Mouse (Mus musculus) embryonic facial prominence, embryonic 13.5 days (tissue): Measurements from ENCODE around the gene Epb41l2. TPM values are rescaled to one million over a fixed set of nuclear protein-coding genes. Genes with fewer than 3 reads are reported as not detected.

Experiments used
- ATAC-seq: fragments of 200-750 bp; cut with Nextera tagmentation; 2 replicates; pipeline ENCODE4 v1.8.0; 2017; ENCODE audit warnings: low read depth; ENCODE audit not compliant: insufficient number of reproducible peaks, insufficient read depth, low FRiP score, low TSS enrichment
- H3K27ac ChIP-seq: fragments of 300-500 bp; sonication (generic); 2 replicates; pipeline ENCODE4 v1.5.1; 2015; ENCODE audit warnings: moderate library complexity, mild to moderate bottlenecking, inconsistent platforms
- H3K27me3 ChIP-seq: fragments of 300-500 bp; sonication (generic); 2 replicates; pipeline ENCODE4 v1.6.1; 2015; ENCODE audit warnings: mild to moderate bottlenecking, inconsistent platforms
- H3K36me3 ChIP-seq: fragments of 300-500 bp; sonication (generic); 2 replicates; pipeline ENCODE4 v1.6.1; 2015; ENCODE audit warnings: mild to moderate bottlenecking, inconsistent platforms
- H3K4me1 ChIP-seq: fragments of 300-500 bp; sonication (generic); 2 replicates; pipeline ENCODE4 v1.6.1; 2015; ENCODE audit warnings: inconsistent platforms
- H3K4me2 ChIP-seq: fragments of 300-500 bp; sonication (generic); 2 replicates; pipeline ENCODE4 v1.6.1; 2015; ENCODE audit warnings: moderate library complexity, mild to moderate bottlenecking, inconsistent platforms
- H3K4me3 ChIP-seq: fragments of 300-500 bp; sonication (generic); 2 replicates; pipeline ENCODE4 v1.5.1; 2015; ENCODE audit warnings: mild to moderate bottlenecking, inconsistent platforms
- H3K9ac ChIP-seq: fragments of 300-500 bp; sonication (generic); 2 replicates; pipeline ENCODE4 v1.6.1; 2015; ENCODE audit warnings: mild to moderate bottlenecking, inconsistent platforms
- H3K9me3 ChIP-seq: fragments of 300-500 bp; sonication (generic); 2 replicates; pipeline ENCODE4 v1.6.1; 2016; ENCODE audit warnings: inconsistent platforms
- whole genome bisulfite sequencing: fragments of 180-500 bp; shearing (Covaris S2); methylation state at CpG from one replicate; pipeline ENCODE4 v1.1.7; 2015; ENCODE audit warnings: mixed read lengths; 5-methylcytosine and 5-hydroxymethylcytosine counted together
- polyA plus RNA-seq: library from polyadenylated mRNA; unstranded; fragments of >200 nt; fragmentation: Nextera tagmentation; extraction: Ambion mirVana; gene quantifications from 2 replicates; pipeline ENCODE4 v1.2.1, GENCODE M21; 2015

The Epb41l2 gene
- polyA plus RNA-seq, 1 experiment from 2014 or later: 81.6 TPM

DNA sequence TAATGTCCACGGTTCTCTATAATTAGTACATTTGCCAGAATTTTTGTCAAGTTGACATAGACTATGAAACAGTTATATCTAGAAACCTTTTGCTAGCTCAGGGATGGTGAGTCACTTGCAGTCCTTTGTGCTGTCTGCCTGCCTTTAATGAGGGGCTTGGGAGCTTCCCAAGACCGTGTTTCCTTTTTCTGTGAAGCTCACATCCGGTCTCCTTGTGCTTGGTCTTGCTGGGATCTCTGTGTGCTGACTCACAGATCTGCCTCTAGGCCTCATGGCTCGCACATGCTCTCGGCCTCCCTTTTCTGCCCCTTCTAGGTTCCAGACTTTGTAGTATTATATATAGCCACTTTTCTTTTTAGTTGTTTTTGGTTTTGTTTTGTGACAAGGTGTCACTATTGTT is 160.8 kb downstream of the Epb41l2 start:
- no peak overlapping the region for H3K4me2 ChIP-seq
- H3K27me3 ChIP-seq: no peaks in the 10 kb centered on the region
- H3K36me3 ChIP-seq: peaks cover 47% of the 10 kb centered on the region
- no peak overlapping the region for H3K27ac ChIP-seq
- H3K4me1 ChIP-seq: no peaks in the 10 kb centered on the region
- no peak for ATAC-seq
- H3K9me3 ChIP-seq: no peaks in the 10 kb centered on the region
- 76% methylated on average over 5 of the region's 5 CpGs for WGBS
- no peak overlapping the region for H3K4me3 ChIP-seq
- no peak overlapping the region for H3K9ac ChIP-seq

DNA sequence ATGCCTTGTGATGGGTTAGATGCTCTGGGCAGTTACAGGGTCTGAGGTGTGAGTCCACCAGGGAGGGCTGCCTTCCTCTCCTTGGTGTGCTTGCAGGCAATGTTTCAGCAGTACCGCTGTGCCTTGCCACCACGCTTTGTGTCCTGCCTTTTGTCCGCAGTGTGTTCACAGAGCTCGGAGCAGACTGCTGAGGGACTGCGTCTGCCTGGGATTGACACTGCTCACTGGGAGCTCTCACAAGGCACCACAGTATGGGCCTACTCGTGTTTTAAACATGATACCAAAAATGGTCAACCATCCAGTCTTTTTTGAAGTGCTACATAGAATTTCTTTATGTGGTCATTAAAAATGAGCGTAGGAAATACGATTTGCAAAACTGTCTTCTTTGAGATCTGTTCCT is 164.1 kb downstream of the Epb41l2 start:
- H3K4me1 ChIP-seq: no peaks in the 10 kb centered on the region
- 91% methylated on average over 8 of the region's 8 CpGs for WGBS

DNA sequence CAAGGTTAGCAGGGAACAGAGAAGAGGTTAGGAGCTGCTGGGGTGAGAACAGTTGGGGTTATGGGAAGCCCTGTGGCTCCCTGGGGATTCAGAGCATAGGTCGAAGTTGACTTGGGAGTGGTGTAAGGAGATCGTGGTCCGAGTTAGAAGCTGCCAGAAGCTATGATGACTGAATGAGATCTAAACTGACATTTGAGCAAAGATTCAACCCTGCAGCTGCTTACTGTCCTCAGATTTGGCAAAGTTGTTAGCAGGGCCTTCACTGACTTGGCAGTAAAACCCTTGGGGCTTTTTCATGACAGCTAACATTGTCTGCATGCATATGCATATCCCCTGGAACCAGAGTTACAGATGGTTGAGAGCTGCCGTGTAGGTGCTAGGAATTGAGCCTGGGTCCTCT is 166.6 kb downstream of the Epb41l2 start:
- H3K4me3 ChIP-seq: no peak overlapping the region
- no peak overlapping the region for H3K4me2 ChIP-seq
- 75% methylated on average over 4 of the region's 4 CpGs for WGBS
- H3K36me3 ChIP-seq: peaks cover 16% of the 10 kb centered on the region
- no peak overlapping the region for H3K27ac ChIP-seq
- H3K9ac ChIP-seq: no peak overlapping the region
- ATAC-seq: no peak
- H3K27me3 ChIP-seq: no peaks in the 10 kb centered on the region
- no peaks in the 10 kb centered on the region for H3K9me3 ChIP-seq
- H3K4me1 ChIP-seq: no peaks in the 10 kb centered on the region

More for the DNA sequence above, 164.1 kb downstream of the Epb41l2 start:
- no peak overlapping the region for H3K27ac ChIP-seq
- no peak overlapping the region for H3K4me3 ChIP-seq
- H3K36me3 ChIP-seq: peaks cover 27% of the 10 kb centered on the region
- H3K27me3 ChIP-seq: no peaks in the 10 kb centered on the region
- no peak overlapping the region for H3K4me2 ChIP-seq
- no peaks in the 10 kb centered on the region for H3K9me3 ChIP-seq
- H3K9ac ChIP-seq: no peak overlapping the region
- ATAC-seq: no peak

DNA sequence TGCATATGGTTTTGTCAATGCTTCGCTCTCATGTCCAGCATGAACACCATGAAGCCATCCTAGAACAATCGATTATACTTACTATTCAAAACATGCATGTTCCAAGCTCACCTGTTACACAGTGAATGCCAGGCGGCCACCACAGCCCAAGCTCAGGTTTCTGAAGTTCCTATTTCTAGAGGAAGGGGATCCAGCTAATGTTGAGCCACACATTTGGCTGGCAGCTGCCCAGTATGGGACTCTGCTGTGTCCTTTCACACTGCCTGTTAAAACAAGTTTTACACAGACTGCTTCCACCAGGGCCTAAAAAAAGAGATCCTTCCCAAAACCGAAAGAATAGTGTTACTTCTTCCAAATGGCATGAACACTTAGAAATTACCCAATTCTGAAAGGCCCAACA is 167.0 kb downstream of the Epb41l2 start:
- ATAC-seq: no peak
- no peaks in the 10 kb centered on the region for H3K9me3 ChIP-seq
- H3K4me2 ChIP-seq: no peak overlapping the region
- 89% methylated on average over 4 of the region's 4 CpGs for WGBS
- H3K4me1 ChIP-seq: no peaks in the 10 kb centered on the region
- peaks cover 13% of the 10 kb centered on the region for H3K36me3 ChIP-seq
- no peak overlapping the region for H3K27ac ChIP-seq
- H3K4me3 ChIP-seq: no peak overlapping the region
- no peak overlapping the region for H3K9ac ChIP-seq
- H3K27me3 ChIP-seq: no peaks in the 10 kb centered on the region

DNA sequence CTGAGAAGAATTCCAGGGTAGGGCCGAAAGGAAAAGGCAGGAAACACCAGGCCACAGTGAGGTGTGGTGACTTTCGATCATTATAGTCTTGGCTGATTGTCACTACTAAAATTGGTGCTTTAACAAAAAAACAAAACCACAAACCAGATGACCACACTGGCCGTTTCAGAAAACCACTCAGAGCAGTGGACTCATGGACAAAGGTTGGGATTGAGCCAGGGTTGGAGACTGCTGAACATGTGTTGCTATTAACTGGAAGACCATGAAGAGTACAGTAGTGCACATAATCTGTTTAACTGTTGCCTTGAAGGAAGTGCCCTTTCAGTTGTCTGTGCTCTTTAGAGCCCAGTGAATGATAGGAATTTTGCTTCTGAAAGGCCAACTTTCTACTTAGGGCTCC is 167.5 kb downstream of the Epb41l2 start:
- ATAC-seq: no peak
- H3K27me3 ChIP-seq: no peaks in the 10 kb centered on the region

DNA sequence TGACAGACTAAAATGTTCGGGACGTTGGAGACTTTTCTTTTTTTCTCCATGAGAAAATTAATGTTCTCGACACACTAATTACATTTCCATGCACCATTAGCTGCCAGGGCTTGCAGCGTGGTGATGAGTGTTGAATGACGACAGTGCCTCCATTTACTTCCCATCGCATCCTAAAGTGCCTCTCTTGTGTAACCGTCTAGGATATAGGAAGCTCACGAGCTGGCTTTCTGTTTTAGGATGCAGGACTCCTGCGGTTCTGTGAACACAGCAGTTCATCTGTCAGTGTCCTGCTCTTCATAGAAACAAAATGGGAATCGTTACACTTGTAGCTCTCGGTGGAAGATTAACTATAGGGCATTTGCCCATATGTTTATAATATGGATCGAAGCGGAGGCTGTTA is 171.7 kb downstream of the Epb41l2 start:
- Histone ChIP-seq H3K27ac (no peak overlapping the region), H3K4me1 (no peaks in the 10 kb centered on the region), H3K27me3 (no peaks in the 10 kb centered on the region), H3K9me3 (no peaks in the 10 kb centered on the region), H3K4me3 (no peak overlapping the region), H3K4me2 (no peak overlapping the region), H3K36me3 (no peaks in the 10 kb centered on the region), H3K9ac (no peak overlapping the region)
- 65% methylated on average over 13 of the region's 13 CpGs for WGBS
- no peak for ATAC-seq

More for the DNA sequence above, 167.5 kb downstream of the Epb41l2 start:
- H3K27ac ChIP-seq: no peak overlapping the region
- WGBS: 83% methylated on average over 3 of the region's 3 CpGs
- peaks cover 13% of the 10 kb centered on the region for H3K36me3 ChIP-seq
- H3K4me3 ChIP-seq: no peak overlapping the region
- H3K9me3 ChIP-seq: no peaks in the 10 kb centered on the region
- no peak overlapping the region for H3K4me2 ChIP-seq
- no peaks in the 10 kb centered on the region for H3K4me1 ChIP-seq
- no peak overlapping the region for H3K9ac ChIP-seq

DNA sequence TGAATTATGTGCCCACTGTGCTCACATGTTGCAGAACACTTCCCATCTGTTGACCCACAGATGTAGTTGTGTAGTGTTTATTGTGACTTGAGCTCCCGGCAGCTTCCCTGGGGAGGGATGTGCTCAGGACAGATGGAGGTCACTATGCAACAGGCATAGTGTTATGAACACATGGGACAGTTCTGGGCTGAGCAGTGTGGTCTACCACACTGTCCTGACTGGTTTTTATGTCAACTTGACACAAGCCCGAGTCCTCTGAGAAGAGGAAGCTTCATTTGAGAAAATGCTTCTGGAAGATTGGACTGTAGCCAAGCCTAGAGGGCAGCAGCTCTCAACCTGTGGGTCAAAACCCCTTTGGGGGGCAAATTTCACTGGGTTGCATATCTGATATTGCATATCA is 173.5 kb downstream of the Epb41l2 start:
- Histone ChIP-seq H3K4me3 (no peak overlapping the region), H3K9ac (no peak overlapping the region), H3K36me3 (no peaks in the 10 kb centered on the region), H3K4me1 (no peaks in the 10 kb centered on the region), H3K27me3 (no peaks in the 10 kb centered on the region), H3K9me3 (no peaks in the 10 kb centered on the region), H3K4me2 (no peak overlapping the region), H3K27ac (no peak overlapping the region)
- 73% methylated on average over 2 of the region's 2 CpGs for WGBS
- no peak for ATAC-seq

DNA sequence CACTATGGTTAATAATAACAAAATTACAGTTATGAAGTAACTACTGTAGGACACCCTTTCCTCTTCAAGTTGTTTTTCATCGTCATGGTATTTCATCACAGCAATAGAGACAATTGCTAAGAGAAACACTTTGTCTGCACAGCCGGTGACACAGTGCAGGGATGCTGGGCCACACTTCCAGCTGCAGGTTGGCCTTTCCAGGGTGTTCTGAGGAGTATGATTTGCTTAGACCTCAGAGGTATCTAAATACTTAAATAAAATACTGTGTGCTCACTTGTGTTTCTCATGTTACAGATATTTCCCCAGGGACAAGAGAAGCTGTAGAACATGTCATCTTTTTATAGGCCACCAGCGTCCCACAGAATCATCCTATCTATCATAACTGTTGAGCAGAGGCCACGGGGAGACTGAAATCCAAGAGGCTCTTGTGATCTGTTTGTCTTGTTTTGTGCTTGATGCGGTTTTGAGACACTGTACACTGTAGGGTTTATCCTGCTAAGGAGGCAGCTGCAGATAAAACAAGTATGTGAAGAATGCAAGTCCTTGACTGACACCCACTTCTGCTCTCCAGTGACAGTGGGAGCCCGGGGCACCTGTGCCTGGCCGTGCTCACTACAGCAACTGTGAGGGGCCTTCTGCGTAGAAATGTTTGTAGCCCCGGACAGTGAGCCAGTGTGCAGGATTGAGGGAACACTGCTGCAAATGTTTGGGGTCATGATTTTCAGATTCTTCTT is 174.1 kb downstream of the Epb41l2 start:
- Histone ChIP-seq H3K27me3 (no peaks in the 10 kb centered on the region), H3K9ac (no peak overlapping the region), H3K36me3 (no peaks in the 10 kb centered on the region), H3K27ac (no peak overlapping the region), H3K4me1 (no peaks in the 10 kb centered on the region), H3K4me2 (no peak overlapping the region), H3K4me3 (no peak overlapping the region), H3K9me3 (no peaks in the 10 kb centered on the region)
- no peak for ATAC-seq
- WGBS: 63% methylated on average over 9 of the region's 9 CpGs

DNA sequence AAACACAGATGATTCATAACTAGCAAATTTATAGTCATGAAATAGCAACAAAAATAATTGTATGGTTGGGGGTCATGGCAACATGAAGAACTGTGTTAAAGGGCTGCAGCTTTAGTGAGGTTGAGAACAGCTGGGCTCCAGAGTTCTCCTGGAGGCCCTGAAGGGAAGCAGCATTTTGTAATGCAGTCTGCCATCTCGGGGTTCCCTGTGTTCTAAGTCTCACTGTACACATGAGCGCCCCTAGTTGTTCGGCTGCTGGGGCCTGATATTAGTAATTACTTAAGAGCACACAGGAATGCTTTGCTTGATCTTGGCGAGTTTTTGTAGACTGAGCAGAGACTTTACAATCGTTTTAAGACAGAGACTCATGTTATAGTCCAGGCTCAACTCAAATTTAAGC is 174.9 kb downstream of the Epb41l2 start:
- Histone ChIP-seq H3K4me1 (no peaks in the 10 kb centered on the region), H3K4me2 (no peak overlapping the region), H3K4me3 (no peak overlapping the region), H3K27ac (no peak overlapping the region), H3K27me3 (no peaks in the 10 kb centered on the region), H3K9me3 (no peaks in the 10 kb centered on the region), H3K36me3 (no peaks in the 10 kb centered on the region), H3K9ac (no peak overlapping the region)
- 84% methylated on average over 5 of the region's 5 CpGs for WGBS
- no peak for ATAC-seq

DNA sequence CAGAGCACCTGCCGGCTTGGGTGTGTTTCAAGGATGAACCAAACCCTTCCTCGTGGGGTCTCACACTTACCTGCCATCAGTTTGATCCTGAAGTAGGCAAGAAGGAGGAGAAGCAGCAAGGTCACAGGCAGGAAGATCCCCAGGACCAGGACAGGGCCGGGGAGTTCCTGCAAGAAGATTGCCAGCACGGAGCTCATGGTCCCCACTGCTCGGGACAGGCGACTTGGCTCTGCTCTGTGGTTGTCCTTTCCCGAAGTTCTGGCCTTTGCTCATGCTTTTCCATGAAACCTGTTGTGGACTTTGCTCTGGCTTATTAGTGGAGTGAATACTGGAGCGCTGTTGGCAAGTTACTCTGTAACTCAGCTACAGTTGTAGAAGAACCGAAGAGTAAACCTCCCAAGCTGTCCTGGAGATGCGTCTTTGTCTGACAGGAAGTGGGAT is 176.3 kb downstream of the Epb41l2 start, which contains the start of gene Smlr1:
Smlr1 (minus strand) TSS at position 377 of the 441 bp plus-strand sequence.
- no peaks in the 10 kb centered on the region for H3K27me3 ChIP-seq
- no peak within 1 kb of the TSS for H3K27ac ChIP-seq
- H3K4me1 ChIP-seq: no peaks in the 10 kb centered on the region
- H3K9ac ChIP-seq: no peak within 1 kb of the TSS
- no peaks in the 10 kb centered on the region for H3K36me3 ChIP-seq
- ATAC-seq: no peak
- no peak within 1 kb of the TSS for H3K4me3 ChIP-seq
- WGBS: 91% methylated on average over 10 of the region's 10 CpGs
- H3K9me3 ChIP-seq: no peaks in the 10 kb centered on the region
- H3K4me2 ChIP-seq: no peak within 1 kb of the TSS

DNA sequence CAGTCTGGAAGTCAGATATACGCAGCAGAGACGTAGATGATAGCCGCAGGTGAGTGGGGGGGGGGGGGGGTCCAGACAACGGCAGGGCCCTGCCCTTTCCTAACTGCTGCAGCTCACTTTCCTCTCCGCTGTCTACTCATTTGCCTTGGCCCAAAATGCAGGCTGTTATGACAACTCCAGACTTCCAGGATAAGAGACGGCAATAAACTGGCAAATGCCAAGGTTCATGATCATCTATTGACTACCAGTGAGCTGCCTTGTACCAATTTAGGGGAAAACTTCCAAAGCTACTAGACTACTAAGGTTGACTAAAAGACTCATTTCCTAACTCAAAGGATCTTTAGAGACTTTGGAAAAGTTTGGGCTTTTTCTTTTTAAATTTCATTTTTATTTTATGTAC is 177.0 kb downstream of the Epb41l2 start:
- no peaks in the 10 kb centered on the region for H3K27me3 ChIP-seq
- H3K4me1 ChIP-seq: no peaks in the 10 kb centered on the region
- H3K27ac ChIP-seq: no peak overlapping the region
- no peaks in the 10 kb centered on the region for H3K36me3 ChIP-seq
- H3K9ac ChIP-seq: no peak overlapping the region
- no peak overlapping the region for H3K4me3 ChIP-seq
- WGBS: 88% methylated on average over 6 of the region's 6 CpGs
- H3K9me3 ChIP-seq: no peaks in the 10 kb centered on the region
- H3K4me2 ChIP-seq: no peak overlapping the region
- no peak for ATAC-seq

DNA sequence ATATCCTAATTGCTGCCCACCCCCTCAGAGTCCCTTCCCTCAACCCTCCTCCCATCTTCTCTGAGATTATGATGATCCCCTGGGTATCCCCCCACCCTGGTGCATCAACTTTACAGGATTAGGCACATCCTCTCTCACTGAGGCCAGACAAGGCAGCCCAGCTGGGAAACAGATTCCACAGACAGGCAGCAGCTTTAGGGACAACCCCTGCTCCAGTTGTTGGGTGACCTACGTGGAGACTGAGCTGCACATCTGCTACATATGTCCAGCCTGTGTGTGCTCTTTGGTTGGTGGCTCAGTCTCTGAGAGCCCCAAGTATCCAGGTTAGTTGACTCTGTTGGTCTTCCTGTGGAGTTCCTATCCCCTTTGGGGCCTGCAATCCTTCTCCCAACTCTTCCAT is 179.1 kb downstream of the Epb41l2 start:
- no peak overlapping the region for H3K27ac ChIP-seq
- no peaks in the 10 kb centered on the region for H3K9me3 ChIP-seq
- no peaks in the 10 kb centered on the region for H3K4me1 ChIP-seq
- ATAC-seq: no peak
- no peak overlapping the region for H3K9ac ChIP-seq
- H3K4me2 ChIP-seq: no peak overlapping the region
- no peaks in the 10 kb centered on the region for H3K27me3 ChIP-seq
- no peaks in the 10 kb centered on the region for H3K36me3 ChIP-seq
- 50% methylated on average over 1 of the region's 1 CpGs for WGBS
- H3K4me3 ChIP-seq: no peak overlapping the region
